7 mouse cellular contexts compared by ENCODE assay signal in genomic region chr5:19226144-19226865, GRCm38 (mm10). TPM values are rescaled to one million over a fixed set of nuclear protein-coding genes. Genes with fewer than 3 reads are reported as not detected.
DNase-seq lines count a peak whose midpoint lies in the region; ATAC-seq and TF ChIP-seq lines count a peak whose summit lies in the region.

No protein-coding gene starts in this region.

- peak; percentile 89 for ATAC-seq in cerebellum, adult (ENCODE audit: insufficient number of reproducible peaks, low FRiP score, low TSS enrichment)
- peak; percentile 86 for ATAC-seq in heart, embryonic 11.5 days (replicated peaks; ENCODE audit: insufficient number of reproducible peaks, low FRiP score, low TSS enrichment)
- peak; percentile 95 for ATAC-seq in kidney, embryonic 15.5 days (replicated peaks; ENCODE audit: low FRiP score)
- ATAC-seq in limb, embryonic 13.5 days (ENCODE audit: low FRiP score, low read depth) = peak; percentile 94
- ATAC-seq in midbrain, embryonic 16.5 days = peak; percentile 98

- H3K4me1 ChIP-seq in heart, embryonic 11.5 days (ENCODE audit: control insufficient read depth, insufficient read depth, low read length) = no peaks in the 10 kb centered on the region; the same call in 1 of the 2 replicates
- peaks cover 25% of the 10 kb centered on the region for H3K4me1 ChIP-seq in kidney, embryonic 15.5 days
- H3K4me1 ChIP-seq in limb, embryonic 13.5 days = peaks cover 16% of the 10 kb centered on the region
- peaks cover 11% of the 10 kb centered on the region for H3K4me1 ChIP-seq in midbrain, embryonic 16.5 days (ENCODE audit: control insufficient read depth, insufficient read depth, low read length)
- H3K4me1 ChIP-seq in testis, adult 2 months (ENCODE audit: control insufficient read depth, insufficient read depth, low read length) = peaks cover 26% of the 10 kb centered on the region

- TF ChIP-seq POLR2A in testis, adult 2 months (IDR thresholded peaks at IDR 0.05; ENCODE audit: control insufficient read depth, low read depth, low read length) = no peak

- no peaks in the 10 kb centered on the region for H3K9me3 ChIP-seq in heart, embryonic 11.5 days (replicated peaks; ENCODE audit: control insufficient read depth, low read length)
- H3K9me3 ChIP-seq in kidney, embryonic 15.5 days (replicated peaks) = no peaks in the 10 kb centered on the region
- H3K9me3 ChIP-seq in limb, embryonic 13.5 days = no peaks in the 10 kb centered on the region
- no peaks in the 10 kb centered on the region for H3K9me3 ChIP-seq in midbrain, embryonic 16.5 days (replicated peaks; ENCODE audit: control insufficient read depth, low read length, poor library complexity, severe bottlenecking)

- DNase-seq in fibroblast of lung, adult 2 months (ENCODE audit: low read depth) = peak; percentile 69

- peak overlapping the region; percentile 98 for H3K4me2 ChIP-seq in heart, embryonic 11.5 days
- peak overlapping the region; percentile 97 for H3K4me2 ChIP-seq in kidney, embryonic 15.5 days
- peak overlapping the region; percentile 97 for H3K4me2 ChIP-seq in limb, embryonic 13.5 days (replicated peaks)
- peak overlapping the region; percentile 98 for H3K4me2 ChIP-seq in midbrain, embryonic 16.5 days (ENCODE audit: low read length)

- peak overlapping the region; percentile 51 for H3K4me3 ChIP-seq in heart, embryonic 11.5 days (ENCODE audit: low read depth, low read length)
- H3K4me3 ChIP-seq in kidney, embryonic 15.5 days (replicated peaks) = peak overlapping the region; percentile 66
- peak overlapping the region; percentile 66 for H3K4me3 ChIP-seq in limb, embryonic 13.5 days
- peak overlapping the region; percentile 79 for H3K4me3 ChIP-seq in midbrain, embryonic 16.5 days (ENCODE audit: low read depth, low read length)
- peak overlapping the region; percentile 90 for H3K4me3 ChIP-seq in testis, adult 2 months (ENCODE audit: control insufficient read depth, low read depth, low read length)

- 0 out of 2 replicates have a peak overlapping the region, but pooled peaks have one; percentile 22 for H3K27ac ChIP-seq in heart, embryonic 11.5 days (ENCODE audit: low read depth, low read length)
- H3K27ac ChIP-seq in kidney, embryonic 15.5 days = peak overlapping the region; percentile 70
- H3K27ac ChIP-seq in limb, embryonic 13.5 days = peak overlapping the region; percentile 87
- H3K27ac ChIP-seq in midbrain, embryonic 16.5 days (ENCODE audit: low read length) = peak overlapping the region; percentile 86
- peak overlapping the region; percentile 74 for H3K27ac ChIP-seq in testis, adult 2 months (ENCODE audit: control insufficient read depth, insufficient read depth, low read depth, low read length)

- WGBS in heart, embryonic 11.5 days (ENCODE audit: insufficient replicate concordance) = under 1% methylated on average over 49 of the region's 51 CpGs
- WGBS in kidney, embryonic 15.5 days = under 1% methylated on average over 50 of the region's 51 CpGs
- WGBS in limb, embryonic 13.5 days = under 1% methylated on average over 39 of the region's 51 CpGs
- WGBS in midbrain, embryonic 16.5 days = under 1% methylated on average over 45 of the region's 51 CpGs

- H3K9ac ChIP-seq in heart, embryonic 11.5 days (ENCODE audit: low read depth, low read length) = peak overlapping the region; percentile 79
- peak overlapping the region; percentile 58 for H3K9ac ChIP-seq in kidney, embryonic 15.5 days
- H3K9ac ChIP-seq in limb, embryonic 13.5 days = peak overlapping the region; percentile 79
- peak overlapping the region; percentile 80 for H3K9ac ChIP-seq in midbrain, embryonic 16.5 days (ENCODE audit: low read depth, low read length)

- no peak for TF ChIP-seq CTCF in testis, adult 2 months (IDR thresholded peaks at IDR 0.05; ENCODE audit: control insufficient read depth, insufficient read depth, insufficient replicate concordance, low read depth, low read length)

- no peaks in the 10 kb centered on the region for H3K36me3 ChIP-seq in heart, embryonic 11.5 days (ENCODE audit: control insufficient read depth, insufficient read depth, low read length)
- no peaks in the 10 kb centered on the region for H3K36me3 ChIP-seq in kidney, embryonic 15.5 days
- no peaks in the 10 kb centered on the region for H3K36me3 ChIP-seq in limb, embryonic 13.5 days
- H3K36me3 ChIP-seq in midbrain, embryonic 16.5 days (ENCODE audit: control insufficient read depth, insufficient read depth, low read length) = no peaks in the 10 kb centered on the region
- no peaks in the 10 kb centered on the region for H3K36me3 ChIP-seq in testis, adult 2 months (ENCODE audit: control insufficient read depth, insufficient read depth, low read length)

- peaks cover 5% of the 10 kb centered on the region; the same call in 1 of the 2 replicates for H3K27me3 ChIP-seq in heart, embryonic 11.5 days (ENCODE audit: control insufficient read depth, insufficient read depth, low read length)
- peaks cover 14% of the 10 kb centered on the region for H3K27me3 ChIP-seq in kidney, embryonic 15.5 days
- peaks cover 16% of the 10 kb centered on the region for H3K27me3 ChIP-seq in limb, embryonic 13.5 days
- H3K27me3 ChIP-seq in midbrain, embryonic 16.5 days (ENCODE audit: control insufficient read depth, insufficient read depth, low read depth, low read length) = no peaks in the 10 kb centered on the region
- H3K27me3 ChIP-seq in testis, adult 2 months (ENCODE audit: control insufficient read depth, insufficient read depth, low read length) = no peaks in the 10 kb centered on the region

RNA-seq across cellular contexts. Expression of gene Magi2, which starts 0.5 kb away (rescaled TPM):
- 2.5 and 2.6 TPM in 2 replicates for polyA plus RNA-seq in heart, embryonic 11.5 days (2014; fragmentation: Nextera tagmentation; extraction: Ambion mirVana)
- 18.6 and 18.7 TPM in 2 replicates for polyA plus RNA-seq in kidney, embryonic 15.5 days (2015; fragmentation: Nextera tagmentation; extraction: Ambion mirVana)
- polyA plus RNA-seq in limb, embryonic 13.5 days (2015; fragmentation: Nextera tagmentation; extraction: Ambion mirVana) = 6.0 and 6.8 TPM in 2 replicates
- 33.0 and 35.5 TPM in 2 replicates for polyA plus RNA-seq in midbrain, embryonic 16.5 days (2015; fragmentation: Nextera tagmentation; extraction: Ambion mirVana)
- 5.8 and 6.3 TPM in 2 replicates for polyA plus RNA-seq in testis, adult 2 months (2012; rRNA removed)

Comparison
In these comparisons a context has a peak if more than half of its experiments do, and no peak if none do; other contexts are left out.
1. Peak in every context shown above with its lines: DNase-seq, ATAC-seq, H3K4me3 ChIP-seq and H3K27ac ChIP-seq.
2. H3K27ac ChIP-seq: peak in every context shown above with its lines; median percentile 87 in limb, embryonic 13.5 days; 86 in midbrain, embryonic 16.5 days; 74 in testis, adult 2 months; 70 in kidney, embryonic 15.5 days; 22 in heart, embryonic 11.5 days.